Mouse (Mus musculus) C2C12 (cell line): ENCODE measurements at regions not wholly inside any gene's neighbourhood (a gene's known extent, or its start where the extent isn't known, plus 50 kb on each side); places are given as distances from the start of the nearest gene placed in this dataset.
A peak's percentile ranks its signal among the peaks of the same experiment; 100 is the strongest.

ENCODE experiments used
- H3K27me3 ChIP-seq: one replicate; pipeline ENCODE4 v1.6.1; 2011; ENCODE audit not compliant: control insufficient read depth, insufficient read depth, insufficient read length
- H3K36me3 ChIP-seq: one replicate; pipeline ENCODE4 v1.6.1; 2011; ENCODE audit not compliant: control insufficient read depth, insufficient read depth
- H3K4me3 ChIP-seq: one replicate; pipeline ENCODE4 v1.5.1; 2011; ENCODE audit warnings: mild to moderate bottlenecking, control low read depth; ENCODE audit not compliant: poor library complexity, insufficient read depth, severe bottlenecking
- H3K79me2 ChIP-seq: one replicate; pipeline ENCODE4 v1.6.1; 2011; ENCODE audit not compliant: control insufficient read depth, insufficient read depth
- H3K79me3 ChIP-seq: one replicate; pipeline ENCODE4 v1.6.1; 2011; ENCODE audit warnings: low read depth, control low read depth
- H3ac ChIP-seq: one replicate; pipeline ENCODE3; 2011; ENCODE audit warnings: low read depth; ENCODE audit not compliant: control insufficient read depth, insufficient read length
- CEBPB ChIP-seq: IDR thresholded peaks from one replicate; pipeline ENCODE4 v1.6.1; 2011; ENCODE audit warnings: low read depth, mild to moderate bottlenecking, control low read depth, moderate library complexity
- CTCF ChIP-seq: IDR thresholded peaks from one replicate; pipeline ENCODE4 v1.5.1; 2011; ENCODE audit not compliant: control insufficient read depth, insufficient read depth, insufficient read length
- FOSL1 ChIP-seq: IDR thresholded peaks from one replicate; pipeline ENCODE4 v1.8.0; 2011; ENCODE audit warnings: mild to moderate bottlenecking, low read length; ENCODE audit not compliant: poor library complexity, insufficient read depth, severe bottlenecking
- MAX ChIP-seq: IDR thresholded peaks from one replicate; pipeline ENCODE4 v1.6.1; 2011; ENCODE audit warnings: mild to moderate bottlenecking, control low read depth
- MYOD1 ChIP-seq: IDR thresholded peaks from one replicate; pipeline ENCODE4 v1.6.1; 2011; ENCODE audit warnings: low read depth; ENCODE audit not compliant: control insufficient read depth, insufficient read length
- MYOG ChIP-seq: IDR thresholded peaks from one replicate; pipeline ENCODE4 v1.6.1; 2011; ENCODE audit not compliant: control insufficient read depth, insufficient read length; ENCODE audit errors: extremely low read depth
- USF1 ChIP-seq: IDR thresholded peaks from one replicate; pipeline ENCODE4 v1.6.1; 2011; ENCODE audit warnings: low read depth, mild to moderate bottlenecking, control low read depth, moderate library complexity

- Histone ChIP-seq H3K27me3 (no peaks in the 10 kb centered on the region), H3K79me2 (no peaks in the 10 kb centered on the region), H3K79me3 (no peaks in the 10 kb centered on the region), H3K36me3 (no peaks in the 10 kb centered on the region), H3K4me3 (no peak overlapping the region), H3ac (no peak overlapping the region)
- TF ChIP-seq MYOG (no peak), USF1 (no peak), MAX (no peak), MYOD1 (no peak), CTCF (no peak), FOSL1 (no peak), CEBPB (no peak)
Observed at GRCm38 (mm10) chr13:11331991-11332390, 774.8 kb downstream of the Ryr2 start.

GRCm38 (mm10) chr13:11308716-11309115, 798.0 kb downstream of the Ryr2 start:
- Histone ChIP-seq H3K79me3 (no peaks in the 10 kb centered on the region), H3ac (no peak overlapping the region), H3K4me3 (no peak overlapping the region), H3K79me2 (no peaks in the 10 kb centered on the region), H3K36me3 (no peaks in the 10 kb centered on the region), H3K27me3 (no peaks in the 10 kb centered on the region)
- TF ChIP-seq CTCF (no peak), CEBPB (no peak)

GRCm38 (mm10) chr13:11295493-11295892, 811.3 kb downstream of the Ryr2 start:
- Histone ChIP-seq H3K79me3 (no peaks in the 10 kb centered on the region), H3K27me3 (no peaks in the 10 kb centered on the region), H3K4me3 (no peak overlapping the region), H3K36me3 (no peaks in the 10 kb centered on the region), H3ac (no peak overlapping the region), H3K79me2 (no peaks in the 10 kb centered on the region)
- TF ChIP-seq MYOD1: no peak
- TF ChIP-seq CEBPB: peak; percentile 53

GRCm38 (mm10) chr13:11294689-11295088, 812.1 kb downstream of the Ryr2 start:
- TF ChIP-seq USF1 (no peak), CTCF (no peak), CEBPB (no peak), MAX (no peak), FOSL1 (no peak), MYOG (no peak), MYOD1 (no peak)
- Histone ChIP-seq H3K79me3 (no peaks in the 10 kb centered on the region), H3K36me3 (no peaks in the 10 kb centered on the region), H3K4me3 (no peak overlapping the region), H3ac (no peak overlapping the region), H3K27me3 (no peaks in the 10 kb centered on the region), H3K79me2 (no peaks in the 10 kb centered on the region)

- Histone ChIP-seq H3K79me2 (no peaks in the 10 kb centered on the region), H3K36me3 (no peaks in the 10 kb centered on the region), H3ac (no peak overlapping the region), H3K79me3 (no peaks in the 10 kb centered on the region), H3K4me3 (no peak overlapping the region), H3K27me3 (no peaks in the 10 kb centered on the region)
- TF ChIP-seq MAX: no peak
- TF ChIP-seq FOSL1: no peak
- no peak for TF ChIP-seq MYOG
- no peak for TF ChIP-seq MYOD1
- TF ChIP-seq CEBPB: peak; percentile 75
- no peak for TF ChIP-seq USF1
- TF ChIP-seq CTCF: no peak
Observed at GRCm38 (mm10) chr13:11293750-11294149, 813.0 kb downstream of the Ryr2 start.

GRCm38 (mm10) chr13:11273896-11274295, 832.8 kb downstream of the Ryr2 start:
- TF ChIP-seq FOSL1: no peak
- no peak for TF ChIP-seq CTCF
- no peak for TF ChIP-seq USF1
- TF ChIP-seq MAX: no peak
- no peak for TF ChIP-seq MYOD1
- no peak for TF ChIP-seq MYOG
- TF ChIP-seq CEBPB: no peak
- Histone ChIP-seq H3K27me3 (no peaks in the 10 kb centered on the region), H3ac (no peak overlapping the region), H3K79me2 (no peaks in the 10 kb centered on the region), H3K79me3 (no peaks in the 10 kb centered on the region), H3K4me3 (no peak overlapping the region), H3K36me3 (no peaks in the 10 kb centered on the region)
